Mouse (Mus musculus) heart, embryonic 12.5 days (tissue): Measurements from ENCODE around the gene Cox14. TPM values are rescaled to one million over a fixed set of nuclear protein-coding genes. Genes with fewer than 3 reads are reported as not detected.
A peak's percentile ranks its signal among the peaks of the same experiment; 100 is the strongest.
"Not testable (repeated sequence)": the region's sequence is repeated elsewhere in the genome, so short reads cannot be mapped to it uniquely, and the experiment has no call there.

Experiments used
- ATAC-seq: fragments of 200-750 bp; cut with Nextera tagmentation; 2 replicates; pipeline ENCODE4 v1.8.0; 2017; ENCODE audit warnings: moderate TSS enrichment, moderate library complexity; ENCODE audit not compliant: insufficient number of reproducible peaks, low FRiP score
- H3K27ac ChIP-seq: fragments of 300-500 bp; sonication (generic); 2 replicates; pipeline ENCODE4 v1.5.1; 2016; ENCODE audit warnings: mild to moderate bottlenecking, moderate library complexity; ENCODE audit not compliant: poor library complexity, severe bottlenecking
- H3K27me3 ChIP-seq: fragments of 300-500 bp; sonication (generic); replicated peaks from 2 replicates; pipeline ENCODE4 v1.6.1; 2016; ENCODE audit warnings: mild to moderate bottlenecking, moderate library complexity
- H3K36me3 ChIP-seq: fragments of 300-500 bp; sonication (generic); 2 replicates; pipeline ENCODE4 v1.6.1; 2016; ENCODE audit warnings: mild to moderate bottlenecking, moderate library complexity
- H3K4me1 ChIP-seq: fragments of 300-500 bp; sonication (generic); replicated peaks from 2 replicates; pipeline ENCODE4 v1.6.1; 2016; ENCODE audit warnings: mild to moderate bottlenecking
- H3K4me2 ChIP-seq: fragments of 300-500 bp; sonication (generic); 2 replicates; pipeline ENCODE4 v1.6.1; 2016; ENCODE audit warnings: mild to moderate bottlenecking, moderate library complexity
- H3K4me3 ChIP-seq: fragments of 300-500 bp; sonication (generic); 2 replicates; pipeline ENCODE4 v1.5.1; 2016; ENCODE audit warnings: mild to moderate bottlenecking
- H3K9ac ChIP-seq: fragments of 300-500 bp; sonication (generic); 2 replicates; pipeline ENCODE4 v1.6.1; 2016; ENCODE audit warnings: mild to moderate bottlenecking, moderate library complexity
- H3K9me3 ChIP-seq: fragments of 300-500 bp; sonication (generic); replicated peaks from 2 replicates; pipeline ENCODE4 v1.6.1; 2016; ENCODE audit warnings: mild to moderate bottlenecking, moderate library complexity
- whole genome bisulfite sequencing: fragments of 180-500 bp; shearing (Covaris S2); methylation state at CpG from one replicate; pipeline ENCODE4 v1.1.7; 2016; 5-methylcytosine and 5-hydroxymethylcytosine counted together
- polyA plus RNA-seq: library from polyadenylated mRNA; unstranded; fragments of >200 nt; fragmentation: Nextera tagmentation; extraction: Ambion mirVana; gene quantifications from 2 replicates; pipeline ENCODE4 v1.2.1, GENCODE M21; 2016

The Cox14 gene
- polyA plus RNA-seq, 1 experiment from 2014 or later: 170 TPM

- Histone ChIP-seq H3K9ac (0 out of 2 replicates have a peak within 1 kb of the TSS, but pooled peaks have one; percentile 46), H3K27me3 (no peaks in the 10 kb centered on the region), H3K36me3 (peaks cover 53% of the 10 kb centered on the region), H3K4me3 (no peak within 1 kb of the TSS), H3K27ac (no peak within 1 kb of the TSS), H3K9me3 (no peaks in the 10 kb centered on the region), H3K4me2 (no peak within 1 kb of the TSS), H3K4me1 (peaks cover 50% of the 10 kb centered on the region)
- WGBS: 67% methylated on average over 26 of the region's 26 CpGs
- ATAC-seq: no peak
Measured at GRCm38 (mm10) chr15:99717386-99718334, 7.8 kb upstream of the Cox14 start, which contains the start of gene Gpd1. Gpd1 (plus strand) TSS chr15:99717515.

- 89% methylated on average over 9 of the region's 9 CpGs for WGBS
- no peak for ATAC-seq
- H3K36me3 ChIP-seq: peaks cover 44% of the 10 kb centered on the region
- no peaks in the 10 kb centered on the region for H3K27me3 ChIP-seq
- H3K9me3 ChIP-seq: no peaks in the 10 kb centered on the region
- H3K4me2 ChIP-seq: no peak overlapping the region
- H3K27ac ChIP-seq: no peak overlapping the region
- peaks cover 50% of the 10 kb centered on the region for H3K4me1 ChIP-seq
- no peak overlapping the region for H3K9ac ChIP-seq
- no peak overlapping the region for H3K4me3 ChIP-seq
Measured at GRCm38 (mm10) chr15:99718461-99719021, 6.9 kb upstream of the Cox14 start.

GRCm38 (mm10) chr15:99719865-99720264 is 5.6 kb upstream of the Cox14 start:
- no peak for ATAC-seq
- Histone ChIP-seq H3K9ac (no peak overlapping the region), H3K9me3 (no peaks in the 10 kb centered on the region), H3K4me1 (peaks cover 51% of the 10 kb centered on the region), H3K27ac (no peak overlapping the region), H3K4me3 (no peak overlapping the region), H3K36me3 (peaks cover 36% of the 10 kb centered on the region), H3K4me2 (no peak overlapping the region), H3K27me3 (no peaks in the 10 kb centered on the region)
- 68% methylated on average over 8 of the region's 8 CpGs for WGBS

GRCm38 (mm10) chr15:99721921-99722743 is 3.3 kb upstream of the Cox14 start:
- H3K27me3 ChIP-seq: no peaks in the 10 kb centered on the region
- no peak overlapping the region for H3K4me3 ChIP-seq
- H3K9me3 ChIP-seq: no peaks in the 10 kb centered on the region
- H3K36me3 ChIP-seq: peaks cover 29% of the 10 kb centered on the region
- no peak for ATAC-seq
- peak overlapping the region; percentile 2; the same call in 1 of the 2 replicates for H3K27ac ChIP-seq
- H3K4me2 ChIP-seq: no peak overlapping the region
- H3K9ac ChIP-seq: no peak overlapping the region
- peaks cover 41% of the 10 kb centered on the region for H3K4me1 ChIP-seq
- 80% methylated on average over 25 of the region's 25 CpGs for WGBS

- 50% methylated on average over 10 of the region's 10 CpGs for WGBS
- Histone ChIP-seq H3K4me3 (peak overlapping the region; percentile 98; the same call in 1 of the 2 replicates), H3K27ac (peak overlapping the region; percentile 94), H3K9me3 (no peaks in the 10 kb centered on the region), H3K36me3 (peaks cover 35% of the 10 kb centered on the region), H3K27me3 (no peaks in the 10 kb centered on the region), H3K4me2 (peak overlapping the region; percentile 69), H3K9ac (no peak overlapping the region), H3K4me1 (peaks cover 35% of the 10 kb centered on the region)
- ATAC-seq: no peak
Measured at GRCm38 (mm10) chr15:99723120-99723514, 2.3 kb upstream of the Cox14 start.

- H3K4me3 ChIP-seq: peak overlapping the region; percentile 98
- H3K27me3 ChIP-seq: no peaks in the 10 kb centered on the region
- peak overlapping the region; percentile 94 for H3K27ac ChIP-seq
- 13% methylated on average over 11 of the region's 11 CpGs for WGBS
- peak overlapping the region; percentile 69 for H3K4me2 ChIP-seq
- peaks cover 35% of the 10 kb centered on the region for H3K4me1 ChIP-seq
- no peak for ATAC-seq
- H3K9ac ChIP-seq: peak overlapping the region; percentile 70
- peaks cover 35% of the 10 kb centered on the region for H3K36me3 ChIP-seq
- no peaks in the 10 kb centered on the region for H3K9me3 ChIP-seq
Measured at GRCm38 (mm10) chr15:99723515-99724291, 1.7 kb upstream of the Cox14 start.

GRCm38 (mm10) chr15:99724292-99725021 is 961 bp upstream of the Cox14 start:
- Histone ChIP-seq H3K36me3 (peaks cover 38% of the 10 kb centered on the region), H3K4me2 (peak overlapping the region; percentile 69), H3K9me3 (no peaks in the 10 kb centered on the region; the same call in 1 of the 2 replicates), H3K4me3 (peak overlapping the region; percentile 98), H3K27me3 (no peaks in the 10 kb centered on the region), H3K4me1 (peaks cover 35% of the 10 kb centered on the region), H3K27ac (peak overlapping the region; percentile 94), H3K9ac (peak overlapping the region; percentile 70)
- peak; percentile 19 for ATAC-seq
- 8% methylated on average over 16 of the region's 16 CpGs for WGBS

GRCm38 (mm10) chr15:99726549-99726948 is 1.1 kb downstream of the Cox14 start:
- 70% methylated on average over 2 of the region's 2 CpGs for WGBS
- Histone ChIP-seq H3K27ac (peak overlapping the region; percentile 97; the same call in 1 of the 2 replicates), H3K9me3 (no peaks in the 10 kb centered on the region; the same call in 1 of the 2 replicates), H3K4me3 (peak overlapping the region; percentile 98), H3K27me3 (no peaks in the 10 kb centered on the region), H3K9ac (peak overlapping the region; percentile 98), H3K4me1 (peaks cover 35% of the 10 kb centered on the region), H3K4me2 (peak overlapping the region; percentile 69), H3K36me3 (peaks cover 38% of the 10 kb centered on the region)
- no peak for ATAC-seq

GRCm38 (mm10) chr15:99727039-99727438 is 1.6 kb downstream of the Cox14 start:
- not testable (repeated sequence) for H3K27me3 ChIP-seq, H3K9me3 ChIP-seq, H3K9ac ChIP-seq, H3K4me3 ChIP-seq, H3K4me2 ChIP-seq, ATAC-seq, H3K27ac ChIP-seq
- H3K4me1 ChIP-seq: peaks cover 33% of the 10 kb centered on the region
- 92% methylated on average over 4 of the region's 5 CpGs for WGBS
- peaks cover 38% of the 10 kb centered on the region for H3K36me3 ChIP-seq

- no peaks in the 10 kb centered on the region for H3K27me3 ChIP-seq
- 94% methylated on average over 12 of the region's 12 CpGs for WGBS
- H3K4me1 ChIP-seq: peaks cover 29% of the 10 kb centered on the region
- H3K4me3 ChIP-seq: no peak overlapping the region
- H3K4me2 ChIP-seq: no peak overlapping the region
- H3K36me3 ChIP-seq: peaks cover 40% of the 10 kb centered on the region
- ATAC-seq: no peak
- H3K9me3 ChIP-seq: no peaks in the 10 kb centered on the region; the same call in 1 of the 2 replicates
- no peak overlapping the region for H3K27ac ChIP-seq
- H3K9ac ChIP-seq: no peak overlapping the region
Measured at GRCm38 (mm10) chr15:99727525-99727924, 2.1 kb downstream of the Cox14 start.
